Mouse (Mus musculus) MEL (cell line): ENCODE data around the gene Gemin8.

Source experiments
- CHD2 ChIP-seq: IDR thresholded peaks from 2 replicates; pipeline ENCODE4 v1.6.1; 2011; ENCODE audit warnings: low read length, improper control_type of control experiment
- CTCF ChIP-seq, 3 experiments: IDR thresholded peaks in 2 of 3; conservative IDR thresholded peaks in 1 of 3; 2 replicates each; pipeline ENCODE4 v1.5.1; 2011 to 2012; ENCODE audit warnings: low read length in 3 of 3, low read depth in 2 of 3, mild to moderate bottlenecking in 2 of 3, improper control_type of control experiment in 1 of 3, inconsistent platforms in 1 of 3, mixed read lengths in 1 of 3, moderate library complexity in 1 of 3; ENCODE audit not compliant: control insufficient read depth in 1 of 3, insufficient read depth in 1 of 3, poor library complexity in 1 of 3, severe bottlenecking in 1 of 3
- ELF1 ChIP-seq: IDR thresholded peaks from 2 replicates; pipeline ENCODE4 v1.6.1; 2014; ENCODE audit warnings: low read depth, mild to moderate bottlenecking, inconsistent platforms, low read length, improper control_type of control experiment, moderate library complexity
- EP300 ChIP-seq, 2 experiments: IDR thresholded peaks; 2 replicates each; pipeline ENCODE4 v1.6.1; 2011; ENCODE audit warnings: improper control_type of control experiment in 2 of 2, low read length in 2 of 2, low read depth in 1 of 2, mild to moderate bottlenecking in 1 of 2
- JUND ChIP-seq: IDR thresholded peaks from 2 replicates; pipeline ENCODE4 v1.6.1; 2011; ENCODE audit warnings: low read depth, mild to moderate bottlenecking, improper control_type of control experiment, low read length
- MAX ChIP-seq: IDR thresholded peaks from 2 replicates; pipeline ENCODE4 v1.6.1; 2011; ENCODE audit warnings: low read length, improper control_type of control experiment
- MEF2A ChIP-seq: IDR thresholded peaks from 2 replicates; pipeline ENCODE4 v1.6.1; 2014; ENCODE audit warnings: low read depth, mild to moderate bottlenecking, inconsistent platforms, low read length, improper control_type of control experiment; ENCODE audit not compliant: poor library complexity, insufficient replicate concordance, severe bottlenecking; ENCODE audit errors: extremely low read depth
- MYB ChIP-seq: IDR thresholded peaks from 2 replicates; pipeline ENCODE4 v1.6.1; 2011; ENCODE audit warnings: mild to moderate bottlenecking, low read depth, low read length, improper control_type of control experiment
- NELFE ChIP-seq: IDR thresholded peaks from 2 replicates; pipeline ENCODE4 v1.6.1; 2011; ENCODE audit warnings: low read depth, low read length, improper control_type of control experiment
- NRF1 ChIP-seq: IDR thresholded peaks from 2 replicates; pipeline ENCODE4 v1.6.1; 2014; ENCODE audit warnings: low read depth, mild to moderate bottlenecking, inconsistent platforms, low read length, improper control_type of control experiment, moderate library complexity; ENCODE audit not compliant: poor library complexity, insufficient read depth, severe bottlenecking
- POLR2A ChIP-seq, 2 experiments: IDR thresholded peaks; 2 replicates each; pipeline ENCODE4 v1.6.1; 2011 to 2012; ENCODE audit warnings: low read length in 2 of 2, mild to moderate bottlenecking in 2 of 2, control low read depth in 1 of 2, improper control_type of control experiment in 1 of 2, low read depth in 1 of 2, moderate library complexity in 1 of 2; ENCODE audit not compliant: control insufficient read depth in 1 of 2, insufficient read depth in 1 of 2, poor library complexity in 1 of 2
- RAD21 ChIP-seq: IDR thresholded peaks from 2 replicates; pipeline ENCODE4 v1.6.1; 2011; ENCODE audit warnings: mild to moderate bottlenecking, low read depth, low read length, improper control_type of control experiment
- ZC3H11A ChIP-seq: IDR thresholded peaks from 2 replicates; pipeline ENCODE4 v1.6.1; 2012; ENCODE audit warnings: low read depth, mild to moderate bottlenecking, inconsistent platforms, low read length, improper control_type of control experiment
- ZNF384 ChIP-seq: IDR thresholded peaks from 2 replicates; pipeline ENCODE4 v1.6.1; 2012; ENCODE audit warnings: low read depth, mild to moderate bottlenecking, inconsistent platforms, low read length, improper control_type of control experiment

DNA sequence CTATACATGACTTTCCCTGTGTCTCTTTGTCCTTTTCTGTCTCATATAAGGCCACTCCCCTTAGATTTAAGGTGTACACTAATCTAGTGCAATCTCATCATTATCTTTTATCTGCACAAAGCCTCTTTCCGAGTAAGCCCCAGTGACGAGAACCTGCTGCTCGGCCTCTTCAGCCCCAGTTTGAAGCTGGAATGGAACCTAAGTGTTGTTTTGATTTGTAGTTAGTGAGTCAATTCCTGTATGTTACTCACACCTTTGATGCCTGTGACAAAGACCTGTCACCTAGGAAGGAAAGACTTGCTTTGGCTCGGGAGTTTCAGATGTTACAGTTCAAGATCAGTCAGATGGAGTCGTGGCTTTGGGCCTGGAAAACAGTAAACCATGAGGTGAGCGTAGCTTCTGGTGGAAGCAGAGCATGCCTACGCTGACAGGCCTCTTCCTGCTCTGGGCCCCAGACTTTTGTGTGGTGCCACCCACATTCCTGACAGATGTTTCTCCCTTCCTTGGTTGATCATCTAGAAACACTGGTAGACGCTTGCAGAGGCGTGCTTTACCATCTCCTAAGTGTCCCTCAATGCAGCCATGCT is 15.2 kb downstream of the Gemin8 start:
- TF ChIP-seq ZC3H11A = no peak
- no peak for TF ChIP-seq POLR2A (IDR thresholded peaks at IDR 0.05; ENCODE audit: control insufficient read depth in 1 of 2, insufficient read depth in 1 of 2, low read depth in 1 of 2, low read length in 2 of 2, poor library complexity in 1 of 2)
- TF ChIP-seq CTCF (IDR thresholded peaks at IDR 0.05 in 2 of 3, conservative IDR thresholded peaks at IDR 0.05 in 1 of 3; ENCODE audit: control insufficient read depth in 1 of 3, insufficient read depth in 1 of 3, low read depth in 2 of 3, low read length in 3 of 3, poor library complexity in 1 of 3, severe bottlenecking in 1 of 3) = no peak
- no peak for TF ChIP-seq EP300 (IDR thresholded peaks at IDR 0.05; ENCODE audit: low read depth in 1 of 2, low read length in 2 of 2)
- no peak for TF ChIP-seq ZNF384
- no peak for TF ChIP-seq MYB
- no peak for TF ChIP-seq MAX
- TF ChIP-seq NRF1 = no peak
- no peak for TF ChIP-seq ELF1
- no peak for TF ChIP-seq JUND
- no peak for TF ChIP-seq MEF2A
- TF ChIP-seq NELFE = no peak
- no peak for TF ChIP-seq CHD2
- TF ChIP-seq RAD21 = no peak
